Mouse (Mus musculus): ENCODE data around the gene Nfyb. TPM values are rescaled to one million over a fixed set of nuclear protein-coding genes. Genes with fewer than 3 reads are reported as not detected.

Nfyb gene
- polyA plus RNA-seq (2014; fragmentation: Nextera tagmentation; extraction: Ambion mirVana) = 47.6 and 50.4 TPM in 2 replicates

DNA sequence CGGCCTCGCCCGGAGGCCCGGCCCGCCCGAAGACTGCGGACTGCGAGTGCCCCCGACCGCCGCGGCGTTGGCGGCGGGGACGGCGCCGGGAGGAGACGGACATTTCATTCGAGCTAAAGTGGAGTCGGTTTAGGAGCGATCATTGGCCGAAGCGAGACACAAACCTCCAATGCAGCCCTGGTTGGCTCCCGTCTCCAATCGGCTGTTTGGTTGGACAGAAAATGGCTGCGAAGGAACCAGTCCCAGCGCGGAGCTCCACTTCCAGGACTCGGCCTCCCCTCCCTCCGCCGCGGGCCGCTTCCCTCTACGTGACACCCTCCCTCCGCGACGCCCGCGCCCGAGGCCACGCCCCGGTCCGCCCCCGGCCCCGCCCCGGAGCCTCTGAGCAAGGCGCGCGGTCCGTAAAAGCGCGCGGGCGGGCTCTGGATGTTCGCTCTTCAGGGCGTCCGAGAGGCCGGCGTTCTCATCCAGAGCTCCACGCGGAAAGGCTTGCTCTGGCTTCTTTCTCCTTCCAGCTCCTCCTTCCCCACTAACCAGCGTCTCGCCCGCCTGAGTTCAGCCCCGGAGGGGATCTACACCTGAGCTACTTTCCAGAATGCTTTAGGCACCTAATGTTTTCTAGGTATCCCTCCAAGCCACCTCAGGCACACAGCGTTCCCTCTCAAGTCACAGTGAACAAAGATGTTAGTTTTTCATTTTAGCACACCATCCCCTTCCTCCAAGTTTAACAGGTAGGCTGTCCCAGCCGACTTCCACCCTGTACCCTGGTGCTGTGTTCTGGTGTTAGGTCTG, at the start of gene Nfyb:
Nfyb (minus strand) TSS at position 305 of the 792 bp plus-strand sequence.
- Histone ChIP-seq H3K36me3 (ENCODE audit: control insufficient read depth, insufficient read depth, low read length) (peaks cover 6% of the 10 kb centered on the region; the same call in 1 of the 2 replicates), H3K4me1 (replicated peaks; ENCODE audit: control insufficient read depth, insufficient read depth, low read length) (peaks cover 26% of the 10 kb centered on the region), H3K27me3 (replicated peaks; ENCODE audit: control insufficient read depth, insufficient read depth, low read length) (no peaks in the 10 kb centered on the region), H3K4me3 (ENCODE audit: low read depth, low read length) (peak within 1 kb of the TSS; percentile 96), H3K4me2 (peak within 1 kb of the TSS; percentile 90), H3K27ac (ENCODE audit: low read depth, low read length) (peak within 1 kb of the TSS; percentile 100), H3K9ac (ENCODE audit: low read depth, low read length) (peak within 1 kb of the TSS; percentile 99), H3K9me3 (ENCODE audit: control insufficient read depth, low read length) (no peaks in the 10 kb centered on the region)
- ATAC-seq (replicated peaks; ENCODE audit: low FRiP score) (peak; percentile 95), DNase-seq (ENCODE audit: low spot score) (peak; percentile 99)
- under 1% methylated on average over 62 of the region's 68 CpGs for WGBS

GRCm38 (mm10) chr10:82811855-82812431, 48.0 kb upstream of the Nfyb start:
- peak overlapping the region; percentile 90 for H3K4me2 ChIP-seq
- ATAC-seq (replicated peaks; ENCODE audit: low FRiP score) (peak; percentile 69), DNase-seq (ENCODE audit: low spot score) (peak; percentile 77)
- whole genome bisulfite sequencing = 7% methylated on average over 43 of the region's 52 CpGs
- H3K9me3 ChIP-seq (ENCODE audit: control insufficient read depth, low read length) = no peaks in the 10 kb centered on the region
- H3K4me3 ChIP-seq (ENCODE audit: low read depth, low read length) = peak overlapping the region; percentile 64
- H3K27me3 ChIP-seq (replicated peaks; ENCODE audit: control insufficient read depth, insufficient read depth, low read length) = no peaks in the 10 kb centered on the region
- H3K27ac ChIP-seq (ENCODE audit: low read depth, low read length) = no peak overlapping the region
- peak overlapping the region; percentile 62 for H3K9ac ChIP-seq (ENCODE audit: low read depth, low read length)
- no peaks in the 10 kb centered on the region for H3K36me3 ChIP-seq (ENCODE audit: control insufficient read depth, insufficient read depth, low read length)
- peaks cover 16% of the 10 kb centered on the region for H3K4me1 ChIP-seq (replicated peaks; ENCODE audit: control insufficient read depth, insufficient read depth, low read length)

DNA sequence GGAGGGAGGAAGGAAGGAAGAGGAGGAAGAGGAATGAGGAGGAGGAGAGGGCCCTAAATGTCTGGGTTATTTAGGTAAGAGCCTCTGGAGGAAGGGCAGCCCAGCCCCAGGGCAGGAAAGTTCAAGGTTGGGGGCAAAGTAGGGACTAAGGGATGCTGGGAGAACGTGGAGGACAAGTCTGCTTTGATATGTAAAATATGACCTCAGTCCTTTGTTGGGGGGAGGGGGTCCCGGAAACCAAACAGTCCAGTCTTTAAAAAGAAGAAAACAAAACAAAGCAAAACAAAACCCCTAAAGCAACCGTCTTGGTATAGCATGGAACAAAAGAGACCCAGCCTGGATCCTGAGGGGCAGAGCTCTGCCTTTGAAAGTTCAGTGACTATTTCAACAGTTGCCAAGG, 45.4 kb upstream of the Nfyb start:
- Histone ChIP-seq H3K4me3 (ENCODE audit: low read depth, low read length) (no peak overlapping the region), H3K9ac (ENCODE audit: low read depth, low read length) (no peak overlapping the region), H3K9me3 (ENCODE audit: control insufficient read depth, low read length) (no peaks in the 10 kb centered on the region), H3K27ac (ENCODE audit: low read depth, low read length) (no peak overlapping the region), H3K4me1 (replicated peaks; ENCODE audit: control insufficient read depth, insufficient read depth, low read length) (peaks cover 12% of the 10 kb centered on the region), H3K27me3 (replicated peaks; ENCODE audit: control insufficient read depth, insufficient read depth, low read length) (no peaks in the 10 kb centered on the region), H3K4me2 (no peak overlapping the region), H3K36me3 (ENCODE audit: control insufficient read depth, insufficient read depth, low read length) (no peaks in the 10 kb centered on the region)
- DNase-seq (ENCODE audit: low spot score) = no peak
- no peak for ATAC-seq (replicated peaks; ENCODE audit: low FRiP score)
- WGBS = 38% methylated on average over 3 of the region's 3 CpGs

DNA sequence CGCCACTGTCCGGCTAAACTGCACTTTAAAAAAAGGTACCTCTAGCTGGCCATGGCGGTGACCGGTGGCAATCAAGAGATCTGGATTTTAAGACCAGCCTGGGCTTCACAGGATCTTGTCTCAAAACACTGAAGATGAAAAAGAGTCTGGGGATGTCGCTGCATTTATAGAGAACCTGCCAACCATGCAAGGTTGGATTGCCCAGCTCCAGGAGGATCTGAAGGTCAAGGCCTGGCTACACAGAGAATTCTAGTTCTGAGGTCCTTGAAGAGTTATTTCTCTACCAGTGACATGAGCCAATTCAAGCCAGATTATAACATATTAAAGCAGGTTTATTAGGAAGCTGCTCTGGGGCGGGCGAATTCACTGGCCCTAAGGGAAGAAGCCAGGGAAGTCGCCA, 44.9 kb upstream of the Nfyb start:
- peaks cover 11% of the 10 kb centered on the region for H3K4me1 ChIP-seq (replicated peaks; ENCODE audit: control insufficient read depth, insufficient read depth, low read length)
- H3K27ac ChIP-seq (ENCODE audit: low read depth, low read length) = no peak overlapping the region
- no peak overlapping the region for H3K4me2 ChIP-seq
- ATAC-seq (replicated peaks; ENCODE audit: low FRiP score) (no peak), DNase-seq (ENCODE audit: low spot score) (no peak)
- 81% methylated on average over 8 of the region's 8 CpGs for WGBS
- H3K36me3 ChIP-seq (ENCODE audit: control insufficient read depth, insufficient read depth, low read length) = no peaks in the 10 kb centered on the region
- no peaks in the 10 kb centered on the region for H3K9me3 ChIP-seq (ENCODE audit: control insufficient read depth, low read length)
- H3K4me3 ChIP-seq (ENCODE audit: low read depth, low read length) = no peak overlapping the region
- no peaks in the 10 kb centered on the region for H3K27me3 ChIP-seq (replicated peaks; ENCODE audit: control insufficient read depth, insufficient read depth, low read length)
- H3K9ac ChIP-seq (ENCODE audit: low read depth, low read length) = no peak overlapping the region

DNA sequence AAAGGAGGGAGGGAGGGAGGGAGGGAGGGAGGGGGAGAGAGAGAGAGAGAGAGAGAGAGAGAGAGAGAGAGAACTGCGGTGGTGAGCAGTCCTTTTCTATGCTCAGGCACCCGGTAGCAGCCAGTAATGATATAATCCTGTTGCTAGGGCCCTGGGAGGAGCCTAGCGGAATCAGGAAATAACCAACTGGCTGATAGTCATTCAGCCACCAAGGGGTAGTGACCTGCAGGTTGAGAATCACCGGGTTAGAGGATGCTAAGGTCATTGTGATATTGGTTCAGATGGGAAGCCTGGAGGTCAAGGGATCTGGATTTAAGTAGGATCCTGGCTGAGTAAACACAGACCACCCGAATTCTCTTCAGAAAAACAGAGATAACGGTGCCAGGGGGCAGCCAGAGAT, 44.2 kb upstream of the Nfyb start:
- Histone ChIP-seq H3K9me3 (ENCODE audit: control insufficient read depth, low read length) (no peaks in the 10 kb centered on the region), H3K4me2 (no peak overlapping the region), H3K9ac (ENCODE audit: low read depth, low read length) (no peak overlapping the region), H3K27me3 (replicated peaks; ENCODE audit: control insufficient read depth, insufficient read depth, low read length) (no peaks in the 10 kb centered on the region), H3K4me1 (replicated peaks; ENCODE audit: control insufficient read depth, insufficient read depth, low read length) (peaks cover 5% of the 10 kb centered on the region; the same call in 1 of the 2 replicates), H3K4me3 (ENCODE audit: low read depth, low read length) (no peak overlapping the region), H3K27ac (ENCODE audit: low read depth, low read length) (no peak overlapping the region), H3K36me3 (ENCODE audit: control insufficient read depth, insufficient read depth, low read length) (no peaks in the 10 kb centered on the region)
- no peak for DNase-seq (ENCODE audit: low spot score)
- ATAC-seq (replicated peaks; ENCODE audit: low FRiP score) = no peak
- WGBS = 29% methylated on average over 6 of the region's 6 CpGs

- H3K27me3 ChIP-seq (replicated peaks; ENCODE audit: control insufficient read depth, insufficient read depth, low read length) = no peaks in the 10 kb centered on the region
- no peaks in the 10 kb centered on the region for H3K36me3 ChIP-seq (ENCODE audit: control insufficient read depth, insufficient read depth, low read length)
- H3K4me2 ChIP-seq = no peak overlapping the region
- H3K9me3 ChIP-seq (ENCODE audit: control insufficient read depth, low read length) = no peaks in the 10 kb centered on the region
- WGBS = 85% methylated on average over 7 of the region's 7 CpGs
- no peak overlapping the region for H3K9ac ChIP-seq (ENCODE audit: low read depth, low read length)
- ATAC-seq (replicated peaks; ENCODE audit: low FRiP score) (no peak), DNase-seq (ENCODE audit: low spot score) (no peak)
- H3K4me3 ChIP-seq (ENCODE audit: low read depth, low read length) = no peak overlapping the region
- no peak overlapping the region for H3K27ac ChIP-seq (ENCODE audit: low read depth, low read length)
- H3K4me1 ChIP-seq (replicated peaks; ENCODE audit: control insufficient read depth, insufficient read depth, low read length) = peaks cover 5% of the 10 kb centered on the region; the same call in 1 of the 2 replicates
These were observed 43.3 kb upstream of the Nfyb start for GRCm38 (mm10) chr10:82807238-82807637.

DNA sequence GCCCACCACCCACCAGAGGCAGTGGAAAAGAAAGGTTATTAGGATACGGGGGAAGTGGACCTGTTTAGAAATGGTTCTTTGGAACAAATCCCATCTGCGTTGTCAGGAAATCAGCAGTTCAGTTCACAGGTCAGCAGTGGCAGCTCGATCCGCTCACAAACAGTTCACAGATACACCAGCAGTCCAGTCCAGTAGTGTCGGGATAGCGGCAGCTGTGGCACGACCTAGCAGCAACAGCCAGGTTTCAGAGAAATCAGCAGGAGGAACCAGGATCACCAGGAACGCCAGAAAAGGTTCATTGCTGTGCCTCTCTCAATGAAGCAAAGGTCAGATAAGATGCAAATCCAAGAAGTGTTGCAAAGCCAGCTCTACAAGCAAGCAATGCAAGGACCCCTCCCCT, 42.5 kb upstream of the Nfyb start:
- 77% methylated on average over 8 of the region's 8 CpGs for WGBS
- no peak overlapping the region for H3K27ac ChIP-seq (ENCODE audit: low read depth, low read length)
- H3K4me3 ChIP-seq (ENCODE audit: low read depth, low read length) = no peak overlapping the region
- H3K4me1 ChIP-seq (replicated peaks; ENCODE audit: control insufficient read depth, insufficient read depth, low read length) = peaks cover 5% of the 10 kb centered on the region; the same call in 1 of the 2 replicates
- no peak overlapping the region for H3K4me2 ChIP-seq
- no peak for DNase-seq (ENCODE audit: low spot score)
- H3K27me3 ChIP-seq (replicated peaks; ENCODE audit: control insufficient read depth, insufficient read depth, low read length) = no peaks in the 10 kb centered on the region
- H3K9me3 ChIP-seq (ENCODE audit: control insufficient read depth, low read length) = no peaks in the 10 kb centered on the region
- ATAC-seq (replicated peaks; ENCODE audit: low FRiP score) = no peak
- H3K36me3 ChIP-seq (ENCODE audit: control insufficient read depth, insufficient read depth, low read length) = no peaks in the 10 kb centered on the region
- H3K9ac ChIP-seq (ENCODE audit: low read depth, low read length) = no peak overlapping the region

DNA sequence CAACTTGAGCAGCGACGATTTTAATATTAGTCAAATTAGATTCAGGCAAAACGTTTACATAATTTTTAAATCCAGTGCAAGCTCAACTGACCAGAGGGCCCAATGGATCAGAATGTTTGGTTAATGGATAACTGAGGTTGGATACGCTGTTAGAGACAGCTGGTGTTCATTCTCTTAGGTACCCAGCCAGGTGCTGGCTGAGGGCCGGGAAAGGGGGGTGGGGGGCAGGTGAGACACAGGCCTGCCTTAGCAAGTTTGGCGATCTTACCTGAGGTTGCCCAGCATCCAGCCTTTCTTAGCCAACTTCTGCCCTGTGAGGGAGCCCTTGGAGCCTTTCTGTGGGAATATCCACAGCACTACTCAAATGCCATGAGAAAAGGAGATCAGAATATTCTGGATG, 41.2 kb upstream of the Nfyb start:
- WGBS = 71% methylated on average over 6 of the region's 6 CpGs
- H3K9ac ChIP-seq (ENCODE audit: low read depth, low read length) = no peak overlapping the region
- H3K4me3 ChIP-seq (ENCODE audit: low read depth, low read length) = no peak overlapping the region
- H3K4me1 ChIP-seq (replicated peaks; ENCODE audit: control insufficient read depth, insufficient read depth, low read length) = peaks cover 5% of the 10 kb centered on the region; the same call in 1 of the 2 replicates
- H3K9me3 ChIP-seq (ENCODE audit: control insufficient read depth, low read length) = no peaks in the 10 kb centered on the region
- no peak overlapping the region for H3K4me2 ChIP-seq
- H3K27me3 ChIP-seq (replicated peaks; ENCODE audit: control insufficient read depth, insufficient read depth, low read length) = no peaks in the 10 kb centered on the region
- DNase-seq (ENCODE audit: low spot score) (no peak), ATAC-seq (replicated peaks; ENCODE audit: low FRiP score) (no peak)
- H3K27ac ChIP-seq (ENCODE audit: low read depth, low read length) = peak overlapping the region; percentile 2; the same call in 1 of the 2 replicates
- no peaks in the 10 kb centered on the region for H3K36me3 ChIP-seq (ENCODE audit: control insufficient read depth, insufficient read depth, low read length)

Data from liver, embryonic 11.5 days (tissue).